Mouse (Mus musculus): ENCODE results near the gene Golph3. TPM values are rescaled to one million over a fixed set of nuclear protein-coding genes. Genes with fewer than 3 reads are reported as not detected.

Gene Golph3
- polyA plus RNA-seq, 2 experiments: 35.2 to 58.4 TPM

DNA sequence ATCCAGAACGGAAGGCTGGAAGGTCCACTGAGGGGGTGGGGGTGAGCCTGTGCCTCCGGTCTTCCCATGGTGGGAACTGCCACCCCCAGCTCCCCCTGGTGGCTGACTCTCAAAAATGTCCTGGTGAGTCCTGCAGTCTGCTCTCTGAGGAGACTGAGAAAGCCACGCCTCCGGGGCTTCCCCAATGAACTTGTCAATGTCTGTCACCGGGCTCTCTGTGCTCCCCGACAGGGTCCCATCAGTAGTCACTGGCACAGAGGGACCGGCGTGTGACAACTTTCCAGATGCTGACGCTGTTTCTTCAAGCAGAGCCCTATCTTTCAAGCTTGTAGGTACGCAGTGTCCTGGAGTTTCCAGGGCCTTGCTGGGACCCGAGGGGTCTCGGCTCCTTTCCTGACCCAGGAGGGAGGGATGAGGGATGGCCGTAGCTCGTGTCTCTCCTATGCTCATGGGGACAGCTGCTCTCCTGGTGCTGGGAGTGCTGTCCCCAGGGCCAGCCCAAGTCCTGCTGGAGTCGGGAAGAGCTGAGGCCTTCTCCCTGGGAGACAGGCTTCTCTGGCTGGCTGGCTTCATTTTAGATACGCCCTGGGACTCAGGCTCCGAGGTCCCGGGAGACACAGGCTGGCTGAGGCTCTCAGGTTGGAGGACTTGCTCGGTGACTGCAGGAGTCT lies 54.5 kb downstream of the Golph3 start:
- Histone ChIP-seq H3K36me3 (replicated peaks; ENCODE audit: control insufficient read depth, insufficient read depth, low read depth) (no peaks in the 10 kb centered on the region), H3K9me3 (ENCODE audit: control insufficient read depth, low read length) (no peaks in the 10 kb centered on the region), H3K4me2 (ENCODE audit: low read depth) (peak overlapping the region; percentile 80), H3K4me3 (ENCODE audit: insufficient read depth in 1 of 2, low read depth in 2 of 2, low read length in 2 of 2) (peak overlapping the region; percentile 43 to 51), H3K27me3 (ENCODE audit: control insufficient read depth, insufficient read depth, low read length) (no peaks in the 10 kb centered on the region), H3K9ac (replicated peaks) (peak overlapping the region; percentile 58), H3K27ac (no peak overlapping the region), H3K4me1 (replicated peaks; ENCODE audit: control insufficient read depth in 2 of 2, insufficient read depth in 2 of 2, low read length in 1 of 2) (peaks cover 2 to 8% of the 10 kb centered on the region in 2 experiments; a peak in 3 of 4 replicates)
- 6% methylated on average over 19 of the region's 19 CpGs for WGBS (ENCODE audit: insufficient replicate concordance)
- DNase-seq (ENCODE audit: low read depth in 3 of 3, low spot score in 3 of 3) (peak; percentile 76 to 85 (median 79)), ATAC-seq (ENCODE audit: insufficient read depth) (peak; percentile 83)
- TF ChIP-seq CTCF (IDR thresholded peaks at IDR 0.05; ENCODE audit: low read depth) (peak; percentile 90), EP300 (IDR thresholded peaks at IDR 0.05; ENCODE audit: low read depth) (no peak)

DNA sequence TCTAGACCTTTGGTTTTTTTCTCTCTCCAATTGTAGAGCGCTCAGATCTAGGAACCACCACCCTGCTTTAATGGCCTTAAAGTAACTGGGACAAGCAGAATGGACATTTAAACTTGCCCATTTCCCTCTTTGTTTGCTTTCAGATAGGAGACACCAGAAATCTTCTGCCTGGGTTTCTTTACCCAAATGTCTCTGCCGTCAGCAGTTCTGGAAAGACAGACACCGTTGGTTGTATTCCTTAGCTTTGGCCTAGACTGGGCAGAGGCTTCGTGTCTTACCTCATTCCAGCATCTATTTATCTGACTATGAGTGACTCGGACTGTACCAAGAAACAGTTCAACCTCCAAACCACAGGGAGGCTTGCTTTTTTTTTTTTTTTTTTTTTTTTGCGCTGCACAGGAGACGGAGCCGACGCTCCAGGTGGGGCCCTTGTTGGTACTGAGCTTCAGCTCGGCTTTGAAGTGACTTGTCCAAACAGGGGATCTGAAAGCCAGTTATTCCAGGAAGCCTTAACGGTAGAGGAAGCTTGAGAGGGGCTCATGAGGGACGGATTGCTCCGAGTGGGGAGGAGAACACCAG lies 55.3 kb downstream of the Golph3 start:
- no peaks in the 10 kb centered on the region for H3K36me3 ChIP-seq (replicated peaks; ENCODE audit: control insufficient read depth, insufficient read depth, low read depth)
- no peaks in the 10 kb centered on the region for H3K27me3 ChIP-seq (ENCODE audit: control insufficient read depth, insufficient read depth, low read length)
- H3K27ac ChIP-seq: no peak overlapping the region

DNA sequence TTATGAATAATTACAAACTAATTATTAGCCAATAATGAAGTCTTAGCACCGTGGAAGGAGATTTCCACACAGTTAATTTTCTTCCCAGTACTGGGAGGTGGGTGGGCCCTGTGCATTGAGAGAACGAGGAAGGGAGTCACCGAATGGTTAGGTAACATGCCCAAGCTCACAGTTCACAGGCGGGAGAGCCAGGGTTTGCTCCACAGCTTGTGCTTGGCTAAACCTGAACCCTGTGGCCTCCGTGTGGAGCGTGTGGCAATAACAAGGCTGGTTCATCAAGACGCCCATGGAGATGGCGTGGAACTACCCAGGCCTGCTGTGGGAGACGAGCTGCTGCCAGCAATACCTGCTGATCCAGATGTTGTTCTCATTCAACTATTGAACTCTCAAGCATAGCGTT lies 56.5 kb downstream of the Golph3 start:
- H3K27me3 ChIP-seq (ENCODE audit: control insufficient read depth, insufficient read depth, low read length): no peaks in the 10 kb centered on the region
- ATAC-seq (ENCODE audit: insufficient read depth): no peak
- H3K9ac ChIP-seq (replicated peaks): no peak overlapping the region
- WGBS (ENCODE audit: insufficient replicate concordance): 68% methylated on average over 10 of the region's 10 CpGs
- peaks cover 2 to 8% of the 10 kb centered on the region in 2 experiments; a peak in 3 of 4 replicates for H3K4me1 ChIP-seq (replicated peaks; ENCODE audit: control insufficient read depth in 2 of 2, insufficient read depth in 2 of 2, low read length in 1 of 2)
- TF ChIP-seq EP300 (IDR thresholded peaks at IDR 0.05; ENCODE audit: low read depth) (no peak), CTCF (IDR thresholded peaks at IDR 0.05; ENCODE audit: low read depth) (no peak)
- no peak overlapping the region for H3K27ac ChIP-seq
- no peak overlapping the region for H3K4me2 ChIP-seq (ENCODE audit: low read depth)
- no peak for DNase-seq (ENCODE audit: low read depth in 3 of 3, low spot score in 3 of 3)
- H3K4me3 ChIP-seq (ENCODE audit: insufficient read depth in 1 of 2, low read depth in 2 of 2, low read length in 2 of 2): no peak overlapping the region
- no peaks in the 10 kb centered on the region for H3K9me3 ChIP-seq (ENCODE audit: control insufficient read depth, low read length)
- no peaks in the 10 kb centered on the region for H3K36me3 ChIP-seq (replicated peaks; ENCODE audit: control insufficient read depth, insufficient read depth, low read depth)

More for the DNA sequence above, 55.3 kb downstream of the Golph3 start:
- WGBS (ENCODE audit: insufficient replicate concordance): 17% methylated on average over 13 of the region's 13 CpGs
- no peak for TF ChIP-seq EP300 (IDR thresholded peaks at IDR 0.05; ENCODE audit: low read depth)
- Histone ChIP-seq H3K4me2 (ENCODE audit: low read depth) (peak overlapping the region; percentile 80), H3K4me3 (ENCODE audit: insufficient read depth in 1 of 2, low read depth in 2 of 2, low read length in 2 of 2) (no peak overlapping the region; a peak in 1 of 4 replicates), H3K4me1 (replicated peaks; ENCODE audit: control insufficient read depth in 2 of 2, insufficient read depth in 2 of 2, low read length in 1 of 2) (peaks cover 2 to 8% of the 10 kb centered on the region in 2 experiments; a peak in 3 of 4 replicates), H3K9me3 (ENCODE audit: control insufficient read depth, low read length) (no peaks in the 10 kb centered on the region), H3K9ac (replicated peaks) (no peak overlapping the region; the same call in 1 of the 2 replicates)
- no peak for ATAC-seq (ENCODE audit: insufficient read depth)
- no peak for DNase-seq (ENCODE audit: low read depth in 3 of 3, low spot score in 3 of 3)

DNA sequence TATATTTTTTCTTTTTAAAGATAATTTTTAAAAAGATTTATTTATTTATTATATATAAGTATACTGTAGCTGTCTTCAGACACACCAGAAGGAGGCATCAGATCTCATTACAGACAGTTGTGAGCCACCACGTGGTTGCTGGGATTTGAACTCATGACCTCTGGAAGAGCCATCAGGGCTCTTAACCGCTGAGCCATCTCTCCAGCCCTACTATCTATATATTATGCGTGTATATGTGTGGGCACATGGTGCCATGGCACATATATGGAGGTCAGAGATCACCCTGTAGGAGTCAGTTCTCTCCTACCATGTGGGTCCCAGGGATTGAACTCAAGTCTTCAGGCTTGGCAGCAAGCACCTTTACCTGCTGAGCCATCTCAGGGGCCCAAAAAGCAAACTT lies 58.8 kb downstream of the Golph3 start:
- Histone ChIP-seq H3K9ac (replicated peaks) (no peak overlapping the region), H3K36me3 (replicated peaks; ENCODE audit: control insufficient read depth, insufficient read depth, low read depth) (no peaks in the 10 kb centered on the region), H3K4me1 (replicated peaks; ENCODE audit: control insufficient read depth in 2 of 2, insufficient read depth in 2 of 2, low read length in 1 of 2) (peaks cover 2 to 8% of the 10 kb centered on the region in 2 experiments; a peak in 3 of 4 replicates), H3K9me3 (ENCODE audit: control insufficient read depth, low read length) (no peaks in the 10 kb centered on the region), H3K4me2 (ENCODE audit: low read depth) (no peak overlapping the region), H3K4me3 (ENCODE audit: insufficient read depth in 1 of 2, low read depth in 2 of 2, low read length in 2 of 2) (no peak overlapping the region), H3K27me3 (ENCODE audit: control insufficient read depth, insufficient read depth, low read length) (no peaks in the 10 kb centered on the region), H3K27ac (no peak overlapping the region)
- DNase-seq (ENCODE audit: low read depth in 3 of 3, low spot score in 3 of 3) (no peak), ATAC-seq (ENCODE audit: insufficient read depth) (no peak)
- TF ChIP-seq CTCF (IDR thresholded peaks at IDR 0.05; ENCODE audit: low read depth) (no peak), EP300 (IDR thresholded peaks at IDR 0.05; ENCODE audit: low read depth) (no peak)
- 77% methylated on average over 3 of the region's 3 CpGs for WGBS (ENCODE audit: insufficient replicate concordance)

DNA sequence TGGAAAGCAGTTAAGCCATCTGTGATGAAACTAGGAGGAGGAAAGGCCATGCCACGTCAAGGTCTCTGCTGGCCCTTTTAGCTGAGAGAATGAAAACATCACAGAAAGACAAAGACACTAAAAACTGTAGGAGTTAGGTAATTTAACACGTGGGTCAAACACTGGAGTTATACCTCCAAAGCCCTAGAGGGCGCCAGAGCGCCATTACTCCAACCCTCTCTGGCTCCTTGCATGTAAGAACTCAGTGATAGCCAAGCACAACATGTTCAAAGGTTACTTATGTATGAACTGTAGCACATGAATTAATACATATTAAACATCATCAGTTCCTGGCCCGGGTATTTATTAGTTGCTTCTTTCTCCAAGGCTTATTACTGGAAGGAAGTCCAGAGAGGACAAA lies 59.3 kb downstream of the Golph3 start:
- Histone ChIP-seq H3K4me2 (ENCODE audit: low read depth) (no peak overlapping the region), H3K9me3 (ENCODE audit: control insufficient read depth, low read length) (no peaks in the 10 kb centered on the region), H3K4me1 (replicated peaks; ENCODE audit: control insufficient read depth in 2 of 2, insufficient read depth in 2 of 2, low read length in 1 of 2) (peaks cover 2 to 8% of the 10 kb centered on the region in 2 experiments; a peak in 3 of 4 replicates), H3K27me3 (ENCODE audit: control insufficient read depth, insufficient read depth, low read length) (no peaks in the 10 kb centered on the region), H3K9ac (replicated peaks) (no peak overlapping the region), H3K27ac (no peak overlapping the region), H3K36me3 (replicated peaks; ENCODE audit: control insufficient read depth, insufficient read depth, low read depth) (no peaks in the 10 kb centered on the region), H3K4me3 (ENCODE audit: insufficient read depth in 1 of 2, low read depth in 2 of 2, low read length in 2 of 2) (no peak overlapping the region)
- WGBS (ENCODE audit: insufficient replicate concordance): 30% methylated on average over 5 of the region's 5 CpGs
- TF ChIP-seq EP300 (IDR thresholded peaks at IDR 0.05; ENCODE audit: low read depth) (no peak), CTCF (IDR thresholded peaks at IDR 0.05; ENCODE audit: low read depth) (peak; percentile 72)
- ATAC-seq (ENCODE audit: insufficient read depth) (no peak), DNase-seq (ENCODE audit: low read depth in 3 of 3, low spot score in 3 of 3) (peak; percentile 42 to 59 (median 49))

Measured in liver, embryonic 14.5 days (tissue).